Mouse (Mus musculus) MEL (cell line): ENCODE measurements at regions not wholly inside any gene's neighbourhood (a gene's known extent, or its start where the extent isn't known, plus 50 kb on each side); places are given as distances from the start of the nearest gene placed in this dataset.
A peak's percentile ranks its signal among the peaks of the same experiment; 100 is the strongest.

ENCODE experiments used
- DNase-seq: peaks from one replicate; pipeline ENCODE4 v3.0.0; 2011; ENCODE audit warnings: low read depth, low spot score
- H3K27ac ChIP-seq: 2 replicates; pipeline ENCODE4 v1.5.1; 2012; ENCODE audit warnings: low read depth, mild to moderate bottlenecking, control low read depth, low read length, moderate library complexity; ENCODE audit not compliant: control insufficient read depth
- H3K27me3 ChIP-seq, 2 experiments: fragments of 150-350 bp in 1 of 2; sonication (generic) in 1 of 2; 2 replicates each; pipeline ENCODE4 v1.6.1; 2012; ENCODE audit warnings: low read length in 2 of 2, mild to moderate bottlenecking in 2 of 2, improper control_type of control experiment in 1 of 2, moderate library complexity in 1 of 2; ENCODE audit not compliant: insufficient read depth in 2 of 2, control insufficient read depth in 1 of 2
- H3K36me3 ChIP-seq, 2 experiments: 2 replicates each; pipeline ENCODE4 v1.6.1; 2012 to 2014; ENCODE audit warnings: low read length in 2 of 2, improper control_type of control experiment in 1 of 2, inconsistent platforms in 1 of 2, mild to moderate bottlenecking in 1 of 2; ENCODE audit not compliant: insufficient read depth in 2 of 2, control insufficient read depth in 1 of 2
- H3K4me1 ChIP-seq, 2 experiments: fragments of 150-350 bp in 1 of 2; sonication (generic) in 1 of 2; 2 replicates each; pipeline ENCODE4 v1.6.1; 2012; ENCODE audit warnings: low read length in 2 of 2, improper control_type of control experiment in 1 of 2, mild to moderate bottlenecking in 1 of 2; ENCODE audit not compliant: insufficient read depth in 2 of 2, control insufficient read depth in 1 of 2
- H3K4me3 ChIP-seq, 2 experiments: fragments of 150-350 bp in 1 of 2; sonication (generic) in 1 of 2; 2 replicates each; pipeline ENCODE4 v1.5.1; 2012; ENCODE audit warnings: low read depth in 2 of 2, low read length in 2 of 2, mild to moderate bottlenecking in 2 of 2, moderate library complexity in 2 of 2, control low read depth in 1 of 2, improper control_type of control experiment in 1 of 2; ENCODE audit not compliant: control insufficient read depth in 1 of 2, insufficient read depth in 1 of 2
- H3K79me2 ChIP-seq: 2 replicates; pipeline ENCODE4 v1.6.1; 2012; ENCODE audit warnings: mild to moderate bottlenecking, low read length, moderate library complexity; ENCODE audit not compliant: control insufficient read depth, poor library complexity, insufficient read depth
- H3K9ac ChIP-seq: 2 replicates; pipeline ENCODE4 v1.6.1; 2012; ENCODE audit warnings: low read depth, mild to moderate bottlenecking, control low read depth, low read length, moderate library complexity; ENCODE audit not compliant: control insufficient read depth, poor library complexity, severe bottlenecking
- H3K9me3 ChIP-seq: fragments of 150-350 bp; sonication (generic); replicated peaks from 2 replicates; pipeline ENCODE4 v1.6.1; 2012; ENCODE audit warnings: mild to moderate bottlenecking, low read length, improper control_type of control experiment, moderate library complexity; ENCODE audit not compliant: insufficient read depth
- CHD1 ChIP-seq: IDR thresholded peaks from 2 replicates; pipeline ENCODE4 v1.6.1; 2012; ENCODE audit warnings: low read depth, mild to moderate bottlenecking, inconsistent platforms, low read length, improper control_type of control experiment
- ELF1 ChIP-seq: IDR thresholded peaks from 2 replicates; pipeline ENCODE4 v1.6.1; 2014; ENCODE audit warnings: low read depth, mild to moderate bottlenecking, inconsistent platforms, low read length, improper control_type of control experiment, moderate library complexity
- EP300 ChIP-seq, 2 experiments: IDR thresholded peaks; 2 replicates each; pipeline ENCODE4 v1.6.1; 2011; ENCODE audit warnings: improper control_type of control experiment in 2 of 2, low read length in 2 of 2, low read depth in 1 of 2, mild to moderate bottlenecking in 1 of 2
- ETS1 ChIP-seq: IDR thresholded peaks from 2 replicates; pipeline ENCODE4 v1.6.1; 2012; ENCODE audit warnings: low read depth, mild to moderate bottlenecking, inconsistent platforms, low read length, improper control_type of control experiment, moderate library complexity
- GABPA ChIP-seq: IDR thresholded peaks from 2 replicates; pipeline ENCODE4 v1.6.1; 2012; ENCODE audit warnings: low read depth, mild to moderate bottlenecking, inconsistent platforms, low read length, improper control_type of control experiment, moderate library complexity
- HCFC1 ChIP-seq: IDR thresholded peaks from 2 replicates; pipeline ENCODE4 v1.6.1; 2012; ENCODE audit warnings: low read depth, mild to moderate bottlenecking, inconsistent platforms, low read length, improper control_type of control experiment, moderate library complexity
- JUND ChIP-seq: IDR thresholded peaks from 2 replicates; pipeline ENCODE4 v1.6.1; 2011; ENCODE audit warnings: low read depth, mild to moderate bottlenecking, improper control_type of control experiment, low read length
- KAT2A ChIP-seq: conservative IDR thresholded peaks from 2 replicates; pipeline ENCODE4 v1.6.1; 2012; ENCODE audit warnings: low read depth, low read length, improper control_type of control experiment, inconsistent platforms
- MAFK ChIP-seq: IDR thresholded peaks from 2 replicates; pipeline ENCODE4 v1.6.1; 2011; ENCODE audit warnings: low read depth, mild to moderate bottlenecking, low read length, improper control_type of control experiment, borderline replicate concordance
- MAX ChIP-seq: IDR thresholded peaks from 2 replicates; pipeline ENCODE4 v1.6.1; 2011; ENCODE audit warnings: low read length, improper control_type of control experiment
- MEF2A ChIP-seq: IDR thresholded peaks from 2 replicates; pipeline ENCODE4 v1.6.1; 2014; ENCODE audit warnings: low read depth, mild to moderate bottlenecking, inconsistent platforms, low read length, improper control_type of control experiment; ENCODE audit not compliant: poor library complexity, insufficient replicate concordance, severe bottlenecking; ENCODE audit errors: extremely low read depth
- MXI1 ChIP-seq: IDR thresholded peaks from 2 replicates; pipeline ENCODE4 v1.6.1; 2011; ENCODE audit warnings: mild to moderate bottlenecking, low read depth, low read length, improper control_type of control experiment
- MYB ChIP-seq: IDR thresholded peaks from 2 replicates; pipeline ENCODE4 v1.6.1; 2011; ENCODE audit warnings: mild to moderate bottlenecking, low read depth, low read length, improper control_type of control experiment
- MYC ChIP-seq: IDR thresholded peaks from 2 replicates; pipeline ENCODE4 v1.6.1; 2011; ENCODE audit warnings: low read depth, mild to moderate bottlenecking, low read length, improper control_type of control experiment, moderate library complexity
- NELFE ChIP-seq: IDR thresholded peaks from 2 replicates; pipeline ENCODE4 v1.6.1; 2011; ENCODE audit warnings: low read depth, low read length, improper control_type of control experiment
- NRF1 ChIP-seq: IDR thresholded peaks from 2 replicates; pipeline ENCODE4 v1.6.1; 2014; ENCODE audit warnings: low read depth, mild to moderate bottlenecking, inconsistent platforms, low read length, improper control_type of control experiment, moderate library complexity; ENCODE audit not compliant: poor library complexity, insufficient read depth, severe bottlenecking
- POLR2AphosphoS2 ChIP-seq: IDR thresholded peaks from 2 replicates; pipeline ENCODE4 v1.6.1; 2011; ENCODE audit warnings: low read length, improper control_type of control experiment
- POLR2AphosphoS5 ChIP-seq: IDR thresholded peaks from 2 replicates; pipeline ENCODE4 v1.6.1; 2012; ENCODE audit warnings: low read depth, borderline replicate concordance, mild to moderate bottlenecking, inconsistent platforms, low read length, moderate library complexity, mixed read lengths
- RCOR1 ChIP-seq: IDR thresholded peaks from 2 replicates; pipeline ENCODE4 v1.6.1; 2012; ENCODE audit warnings: low read depth, mild to moderate bottlenecking, inconsistent platforms, low read length, improper control_type of control experiment
- SMC3 ChIP-seq: IDR thresholded peaks from 2 replicates; pipeline ENCODE4 v1.6.1; 2011; ENCODE audit warnings: low read depth, low read length, improper control_type of control experiment
- UBTF ChIP-seq: IDR thresholded peaks from 2 replicates; pipeline ENCODE4 v1.6.1; 2012; ENCODE audit warnings: low read depth, mild to moderate bottlenecking, inconsistent platforms, low read length, improper control_type of control experiment, moderate library complexity, borderline replicate concordance; ENCODE audit not compliant: insufficient read depth
- USF2 ChIP-seq, 2 experiments: IDR thresholded peaks; 2 replicates each; pipeline ENCODE4 v1.6.1; 2011 to 2012; ENCODE audit warnings: improper control_type of control experiment in 2 of 2, low read length in 2 of 2, borderline replicate concordance in 1 of 2, inconsistent platforms in 1 of 2, low read depth in 1 of 2, mild to moderate bottlenecking in 1 of 2; ENCODE audit not compliant: insufficient read depth in 1 of 2
- ZNF384 ChIP-seq: IDR thresholded peaks from 2 replicates; pipeline ENCODE4 v1.6.1; 2012; ENCODE audit warnings: low read depth, mild to moderate bottlenecking, inconsistent platforms, low read length, improper control_type of control experiment

DNA sequence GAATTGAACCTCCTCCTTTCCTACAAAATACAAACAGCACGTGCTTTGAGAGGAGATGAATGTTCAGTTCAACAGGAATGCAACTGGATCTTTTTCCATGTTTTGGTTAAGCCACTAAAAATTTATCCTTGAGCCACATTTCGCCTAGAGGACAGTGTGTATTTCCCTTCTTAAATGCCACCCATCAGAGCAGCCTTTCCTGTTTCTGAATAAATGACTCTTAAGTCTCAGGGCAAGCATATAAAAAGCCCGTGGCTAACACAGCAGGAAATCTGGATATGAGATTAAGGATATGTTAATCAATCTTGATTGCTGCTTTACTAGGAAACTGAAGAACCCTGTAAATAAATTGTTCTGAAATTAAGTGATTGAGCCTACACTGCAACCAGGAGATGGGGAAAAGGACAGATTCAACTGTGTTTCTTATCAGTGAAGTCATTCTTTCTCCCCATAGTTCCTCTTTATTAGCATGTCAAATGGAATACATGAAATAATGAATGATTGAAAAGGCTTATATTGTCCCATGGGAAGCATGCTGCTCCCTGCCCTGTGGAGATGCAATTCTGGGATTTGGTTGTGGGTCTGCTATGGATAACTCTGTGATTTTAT lies 178.6 kb upstream of the Agr3 start:
- Histone ChIP-seq H3K27me3 (no peaks in the 10 kb centered on the region), H3K27ac (no peak overlapping the region)

DNA sequence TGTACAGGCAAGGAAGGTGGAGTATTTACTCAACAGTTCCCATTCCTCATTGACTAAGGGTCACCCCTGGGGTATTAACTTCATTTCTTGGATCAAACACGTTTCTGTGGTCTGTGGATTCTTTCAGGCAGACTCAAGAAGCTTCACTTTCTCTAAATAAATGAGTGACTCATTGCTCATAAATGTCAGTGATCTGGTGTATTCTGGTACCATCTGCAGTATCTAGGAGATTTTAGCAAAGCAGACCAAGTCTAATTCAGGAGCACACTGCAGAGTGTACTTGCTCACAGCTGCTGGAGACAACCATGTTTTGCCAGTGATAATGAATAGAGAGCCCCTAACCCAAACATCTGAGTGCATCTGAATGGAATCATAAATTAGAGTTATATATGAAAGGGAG lies 182.7 kb upstream of the Agr3 start:
- no peaks in the 10 kb centered on the region for H3K27me3 ChIP-seq
- H3K9me3 ChIP-seq: no peaks in the 10 kb centered on the region
- no peaks in the 10 kb centered on the region for H3K36me3 ChIP-seq
- H3K4me1 ChIP-seq: no peaks in the 10 kb centered on the region
- TF ChIP-seq NELFE (no peak), ELF1 (no peak), SMC3 (no peak), MAX (no peak), RCOR1 (no peak), ZNF384 (no peak), USF2 (IDR thresholded peaks at IDR 0.05; ENCODE audit: borderline replicate concordance in 1 of 2, insufficient read depth in 1 of 2, low read depth in 1 of 2, low read length in 2 of 2) (no peak), MAFK (no peak), GABPA (no peak), MXI1 (no peak), POLR2AphosphoS5 (no peak), MYC (no peak), NRF1 (no peak), MYB (no peak)
- H3K9ac ChIP-seq: no peak overlapping the region
- no peak overlapping the region for H3K27ac ChIP-seq
- no peaks in the 10 kb centered on the region for H3K79me2 ChIP-seq
- H3K4me3 ChIP-seq: no peak overlapping the region
- no peak for DNase-seq

More for the DNA sequence above, 178.6 kb upstream of the Agr3 start:
- Histone ChIP-seq H3K4me3 (no peak overlapping the region), H3K4me1 (no peaks in the 10 kb centered on the region)
- TF ChIP-seq JUND (no peak), MAX (no peak), NELFE (no peak), SMC3 (no peak), EP300 (IDR thresholded peaks at IDR 0.05; ENCODE audit: low read depth in 1 of 2, low read length in 2 of 2) (no peak), ELF1 (no peak), HCFC1 (no peak), CHD1 (no peak), ZNF384 (no peak), KAT2A (no peak), ETS1 (no peak), POLR2AphosphoS2 (no peak), GABPA (no peak), NRF1 (no peak), UBTF (no peak), RCOR1 (no peak), MEF2A (no peak), USF2 (IDR thresholded peaks at IDR 0.05; ENCODE audit: borderline replicate concordance in 1 of 2, insufficient read depth in 1 of 2, low read depth in 1 of 2, low read length in 2 of 2) (no peak), MXI1 (no peak), POLR2AphosphoS5 (no peak)
- TF ChIP-seq, all 39 proteins: peak for 0
- H3K79me2 ChIP-seq: no peaks in the 10 kb centered on the region
- peak; percentile 1 for DNase-seq
- H3K9ac ChIP-seq: no peak overlapping the region
- no peaks in the 10 kb centered on the region for H3K9me3 ChIP-seq
- no peaks in the 10 kb centered on the region for H3K36me3 ChIP-seq
